Mouse (Mus musculus): ENCODE results near the gene Spg21.

DNA sequence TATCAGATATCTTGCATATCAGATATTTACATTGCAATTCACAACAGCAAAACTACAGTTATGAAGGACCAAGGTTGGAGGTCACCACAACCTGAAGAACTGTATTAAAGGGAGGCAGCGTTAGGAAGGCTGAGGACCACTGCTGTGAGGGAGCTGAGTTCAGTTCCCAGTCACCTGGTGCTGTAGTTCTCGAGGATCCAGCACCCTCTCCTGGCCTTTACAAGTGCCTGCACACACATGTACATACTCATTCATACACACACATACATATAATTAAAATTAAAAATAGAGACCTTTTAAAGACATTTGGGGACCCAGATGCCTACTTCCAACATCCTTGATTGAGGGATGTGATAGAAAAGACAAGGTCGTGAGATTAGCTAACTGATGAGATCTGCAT lies 41.1 kb upstream of the Spg21 start:
- TF ChIP-seq CTCF (IDR thresholded peaks at IDR 0.05; ENCODE audit: borderline replicate concordance, extremely low read depth, insufficient read depth, insufficient read length), result no peak
- TF ChIP-seq POLR2A (IDR thresholded peaks at IDR 0.05; ENCODE audit: borderline replicate concordance, extremely low read depth, insufficient read depth, insufficient read length, poor library complexity, severe bottlenecking), result no peak

All from brain, embryonic 14.5 days (tissue).